Mouse (Mus musculus): ENCODE results near the gene Psmb8.

Gene Psmb8

GRCm38 (mm10) chr17:34247047-34247446, 49.5 kb downstream of the Psmb8 start:
- DNase-seq (ENCODE audit: low spot score in 2 of 2) = peak in 1 of 2 experiments; percentile 10

- no peak for DNase-seq (ENCODE audit: low spot score in 2 of 2)
Observed at GRCm38 (mm10) chr17:34248764-34249163, 51.2 kb downstream of the Psmb8 start.

- DNase-seq (ENCODE audit: low spot score in 2 of 2) = no peak
Observed at GRCm38 (mm10) chr17:34249361-34249760, 51.8 kb downstream of the Psmb8 start.

- no peak for DNase-seq (ENCODE audit: low spot score in 2 of 2)
Observed at GRCm38 (mm10) chr17:34249878-34250277, 52.4 kb downstream of the Psmb8 start.
